Mouse (Mus musculus): ENCODE measurements around the gene Golga5. TPM values are rescaled to one million over a fixed set of nuclear protein-coding genes. Genes with fewer than 3 reads are reported as not detected.
"Not testable (repeated sequence)": the region's sequence is repeated elsewhere in the genome, so short reads cannot be mapped to it uniquely, and the experiment has no call there.

Golga5 gene
- polyA plus RNA-seq, 1 experiment from 2014 or later: 29.3 TPM

- Histone ChIP-seq H3K9ac (ENCODE audit: low read length) (no peak overlapping the region), H3K27me3 (ENCODE audit: control insufficient read depth, insufficient read depth, low read length) (no peaks in the 10 kb centered on the region), H3K4me1 (replicated peaks; ENCODE audit: control insufficient read depth, insufficient read depth) (no peaks in the 10 kb centered on the region), H3K4me3 (ENCODE audit: low read depth, low read length) (no peak overlapping the region), H3K36me3 (ENCODE audit: control insufficient read depth, insufficient read depth, low read length) (peaks cover 3% of the 10 kb centered on the region; the same call in 1 of the 2 replicates), H3K9me3 (ENCODE audit: control insufficient read depth, low read length) (no peaks in the 10 kb centered on the region), H3K27ac (replicated peaks) (no peak overlapping the region), H3K4me2 (replicated peaks; ENCODE audit: low read depth) (no peak overlapping the region)
- DNase-seq (ENCODE audit: low spot score): no peak
- ATAC-seq (ENCODE audit: low FRiP score, low TSS enrichment): no peak
- WGBS: 71% methylated on average over 1 of the region's 1 CpGs
- no peak for TF ChIP-seq EP300 (optimal IDR thresholded peaks at IDR 0.05)
- peak; percentile 44 for TF ChIP-seq CTCF (IDR thresholded peaks at IDR 0.05; ENCODE audit: low read depth)
Observed at GRCm38 (mm10) chr12:102468136-102468535, 799 bp upstream of the Golga5 start.

GRCm38 (mm10) chr12:102474411-102474810 lies 5.5 kb downstream of the Golga5 start:
- H3K27ac ChIP-seq (replicated peaks): no peak overlapping the region
- no peaks in the 10 kb centered on the region for H3K9me3 ChIP-seq (ENCODE audit: control insufficient read depth, low read length)
- no peak for TF ChIP-seq CTCF (IDR thresholded peaks at IDR 0.05; ENCODE audit: low read depth)
- H3K9ac ChIP-seq (ENCODE audit: low read length): no peak overlapping the region
- no peaks in the 10 kb centered on the region for H3K27me3 ChIP-seq (ENCODE audit: control insufficient read depth, insufficient read depth, low read length)
- WGBS: 89% methylated on average over 7 of the region's 7 CpGs
- H3K4me2 ChIP-seq (replicated peaks; ENCODE audit: low read depth): no peak overlapping the region
- peaks cover 18% of the 10 kb centered on the region for H3K36me3 ChIP-seq (ENCODE audit: control insufficient read depth, insufficient read depth, low read length)
- ATAC-seq (ENCODE audit: low FRiP score, low TSS enrichment) (no peak), DNase-seq (ENCODE audit: low spot score) (no peak)
- no peaks in the 10 kb centered on the region for H3K4me1 ChIP-seq (replicated peaks; ENCODE audit: control insufficient read depth, insufficient read depth)
- H3K4me3 ChIP-seq (ENCODE audit: low read depth, low read length): no peak overlapping the region

- no peak overlapping the region for H3K27ac ChIP-seq (replicated peaks)
- no peaks in the 10 kb centered on the region for H3K9me3 ChIP-seq (ENCODE audit: control insufficient read depth, low read length)
- DNase-seq (ENCODE audit: low spot score) (no peak), ATAC-seq (ENCODE audit: low FRiP score, low TSS enrichment) (no peak)
- H3K36me3 ChIP-seq (ENCODE audit: control insufficient read depth, insufficient read depth, low read length): peaks cover 30% of the 10 kb centered on the region
- no peak overlapping the region for H3K9ac ChIP-seq (ENCODE audit: low read length)
- H3K4me1 ChIP-seq (replicated peaks; ENCODE audit: control insufficient read depth, insufficient read depth): no peaks in the 10 kb centered on the region
- H3K4me2 ChIP-seq (replicated peaks; ENCODE audit: low read depth): no peak overlapping the region
- 91% methylated on average over 4 of the region's 4 CpGs for WGBS
- H3K27me3 ChIP-seq (ENCODE audit: control insufficient read depth, insufficient read depth, low read length): no peaks in the 10 kb centered on the region
- no peak for TF ChIP-seq EP300 (optimal IDR thresholded peaks at IDR 0.05)
- no peak for TF ChIP-seq CTCF (IDR thresholded peaks at IDR 0.05; ENCODE audit: low read depth)
- no peak overlapping the region for H3K4me3 ChIP-seq (ENCODE audit: low read depth, low read length)
Observed at GRCm38 (mm10) chr12:102480481-102480880, 11.5 kb downstream of the Golga5 start.

- no peak for TF ChIP-seq EP300 (optimal IDR thresholded peaks at IDR 0.05)
- TF ChIP-seq CTCF (IDR thresholded peaks at IDR 0.05; ENCODE audit: low read depth): peak; percentile 18; the same call in 1 of the 2 replicates
- WGBS: 63% methylated on average over 3 of the region's 3 CpGs
Observed at GRCm38 (mm10) chr12:102484946-102485345, 16.0 kb downstream of the Golga5 start.

GRCm38 (mm10) chr12:102491911-102492310 lies 23.0 kb downstream of the Golga5 start:
- ATAC-seq (ENCODE audit: low FRiP score, low TSS enrichment): no peak
- Histone ChIP-seq H3K4me2 (replicated peaks; ENCODE audit: low read depth) (no peak overlapping the region), H3K4me1 (replicated peaks; ENCODE audit: control insufficient read depth, insufficient read depth) (no peaks in the 10 kb centered on the region), H3K27ac (replicated peaks) (no peak overlapping the region), H3K4me3 (ENCODE audit: low read depth, low read length) (no peak overlapping the region), H3K27me3 (ENCODE audit: control insufficient read depth, insufficient read depth, low read length) (no peaks in the 10 kb centered on the region), H3K36me3 (ENCODE audit: control insufficient read depth, insufficient read depth, low read length) (peaks cover 21% of the 10 kb centered on the region), H3K9me3 (ENCODE audit: control insufficient read depth, low read length) (no peaks in the 10 kb centered on the region), H3K9ac (ENCODE audit: low read length) (no peak overlapping the region)
- TF ChIP-seq CTCF (IDR thresholded peaks at IDR 0.05; ENCODE audit: low read depth) (no peak), EP300 (optimal IDR thresholded peaks at IDR 0.05) (no peak)
- 85% methylated on average over 5 of the region's 5 CpGs for WGBS
- DNase-seq (ENCODE audit: low spot score): no peak

More at GRCm38 (mm10) chr12:102484946-102485345, 16.0 kb downstream of the Golga5 start:
- Histone ChIP-seq H3K27me3 (ENCODE audit: control insufficient read depth, insufficient read depth, low read length) (no peaks in the 10 kb centered on the region), H3K9ac (ENCODE audit: low read length) (no peak overlapping the region), H3K36me3 (ENCODE audit: control insufficient read depth, insufficient read depth, low read length) (peaks cover 25% of the 10 kb centered on the region), H3K27ac (replicated peaks) (no peak overlapping the region), H3K4me3 (ENCODE audit: low read depth, low read length) (no peak overlapping the region), H3K9me3 (ENCODE audit: control insufficient read depth, low read length) (no peaks in the 10 kb centered on the region), H3K4me2 (replicated peaks; ENCODE audit: low read depth) (no peak overlapping the region), H3K4me1 (replicated peaks; ENCODE audit: control insufficient read depth, insufficient read depth) (no peaks in the 10 kb centered on the region)
- no peak for ATAC-seq (ENCODE audit: low FRiP score, low TSS enrichment)
- DNase-seq (ENCODE audit: low spot score): no peak

- peaks cover 20% of the 10 kb centered on the region for H3K36me3 ChIP-seq (ENCODE audit: control insufficient read depth, insufficient read depth, low read length)
- not testable (repeated sequence) for H3K27me3 ChIP-seq (ENCODE audit: control insufficient read depth, insufficient read depth, low read length); ATAC-seq (ENCODE audit: low FRiP score, low TSS enrichment); H3K27ac ChIP-seq (replicated peaks); H3K4me2 ChIP-seq (replicated peaks; ENCODE audit: low read depth); H3K4me3 ChIP-seq (ENCODE audit: low read depth, low read length); DNase-seq (ENCODE audit: low spot score); H3K4me1 ChIP-seq (replicated peaks; ENCODE audit: control insufficient read depth, insufficient read depth); H3K9me3 ChIP-seq (ENCODE audit: control insufficient read depth, low read length); H3K9ac ChIP-seq (ENCODE audit: low read length)
- 85% methylated on average over 6 of the region's 6 CpGs for WGBS
Observed at GRCm38 (mm10) chr12:102495754-102496153, 26.8 kb downstream of the Golga5 start.

Data from stomach, postnatal 0 days (tissue).